Mouse (Mus musculus) embryonic facial prominence, embryonic 13.5 days (tissue): Measurements from ENCODE around the gene 3110001I22Rik. TPM values are rescaled to one million over a fixed set of nuclear protein-coding genes. Genes with fewer than 3 reads are reported as not detected.
"Not testable (repeated sequence)": the region's sequence is repeated elsewhere in the genome, so short reads cannot be mapped to it uniquely, and the experiment has no call there.

Experiments
- ATAC-seq: fragments of 200-750 bp; cut with Nextera tagmentation; 2 replicates; pipeline ENCODE4 v1.8.0; 2017; ENCODE audit warnings: low read depth; ENCODE audit not compliant: insufficient number of reproducible peaks, insufficient read depth, low FRiP score, low TSS enrichment
- H3K27ac ChIP-seq: fragments of 300-500 bp; sonication (generic); 2 replicates; pipeline ENCODE4 v1.5.1; 2015; ENCODE audit warnings: moderate library complexity, mild to moderate bottlenecking, inconsistent platforms
- H3K27me3 ChIP-seq: fragments of 300-500 bp; sonication (generic); 2 replicates; pipeline ENCODE4 v1.6.1; 2015; ENCODE audit warnings: mild to moderate bottlenecking, inconsistent platforms
- H3K36me3 ChIP-seq: fragments of 300-500 bp; sonication (generic); 2 replicates; pipeline ENCODE4 v1.6.1; 2015; ENCODE audit warnings: mild to moderate bottlenecking, inconsistent platforms
- H3K4me1 ChIP-seq: fragments of 300-500 bp; sonication (generic); 2 replicates; pipeline ENCODE4 v1.6.1; 2015; ENCODE audit warnings: inconsistent platforms
- H3K4me2 ChIP-seq: fragments of 300-500 bp; sonication (generic); 2 replicates; pipeline ENCODE4 v1.6.1; 2015; ENCODE audit warnings: moderate library complexity, mild to moderate bottlenecking, inconsistent platforms
- H3K4me3 ChIP-seq: fragments of 300-500 bp; sonication (generic); 2 replicates; pipeline ENCODE4 v1.5.1; 2015; ENCODE audit warnings: mild to moderate bottlenecking, inconsistent platforms
- H3K9ac ChIP-seq: fragments of 300-500 bp; sonication (generic); 2 replicates; pipeline ENCODE4 v1.6.1; 2015; ENCODE audit warnings: mild to moderate bottlenecking, inconsistent platforms
- H3K9me3 ChIP-seq: fragments of 300-500 bp; sonication (generic); 2 replicates; pipeline ENCODE4 v1.6.1; 2016; ENCODE audit warnings: inconsistent platforms
- WGBS: fragments of 180-500 bp; shearing (Covaris S2); methylation state at CpG from one replicate; pipeline ENCODE4 v1.1.7; 2015; ENCODE audit warnings: mixed read lengths; 5-methylcytosine and 5-hydroxymethylcytosine counted together
- polyA plus RNA-seq: library from polyadenylated mRNA; unstranded; fragments of >200 nt; fragmentation: Nextera tagmentation; extraction: Ambion mirVana; gene quantifications from 2 replicates; pipeline ENCODE4 v1.2.1, GENCODE M21; 2015

The 3110001I22Rik gene
- polyA plus RNA-seq, 1 experiment from 2014 or later = 7.1 TPM

- 100% methylated on average over 1 of the region's 1 CpGs for WGBS
- Histone ChIP-seq H3K36me3 (peaks cover 14% of the 10 kb centered on the region), H3K9me3 (no peaks in the 10 kb centered on the region), H3K27ac (no peak overlapping the region), H3K4me3 (no peak overlapping the region), H3K4me1 (peaks cover 10% of the 10 kb centered on the region), H3K9ac (no peak overlapping the region), H3K27me3 (no peaks in the 10 kb centered on the region), H3K4me2 (no peak overlapping the region)
- no peak for ATAC-seq
Measured at GRCm38 (mm10) chr16:13669282-13669681, 2.4 kb upstream of the 3110001I22Rik start.

GRCm38 (mm10) chr16:13670896-13671295 is 833 bp upstream of the 3110001I22Rik start:
- H3K4me3 ChIP-seq, H3K9ac ChIP-seq, ATAC-seq, H3K9me3 ChIP-seq, H3K27me3 ChIP-seq, H3K36me3 ChIP-seq: not testable (repeated sequence)
- Histone ChIP-seq H3K4me1 (peaks cover 10% of the 10 kb centered on the region), H3K27ac (peak overlapping the region; percentile 89; the same call in 1 of the 2 replicates), H3K4me2 (peak overlapping the region; percentile 77)
- 77% methylated on average over 5 of the region's 5 CpGs for WGBS

- Histone ChIP-seq H3K27ac (peak overlapping the region; percentile 89), H3K4me2 (peak overlapping the region; percentile 77), H3K4me1 (peaks cover 10% of the 10 kb centered on the region), H3K9me3 (no peaks in the 10 kb centered on the region), H3K9ac (peak overlapping the region; percentile 95), H3K27me3 (no peaks in the 10 kb centered on the region), H3K4me3 (peak overlapping the region; percentile 97), H3K36me3 (peaks cover 13% of the 10 kb centered on the region)
- whole genome bisulfite sequencing = 2% methylated on average over 20 of the region's 20 CpGs
- ATAC-seq = peak; percentile 30; the same call in 1 of the 2 replicates
Measured at GRCm38 (mm10) chr16:13672386-13672898, 713 bp downstream of the 3110001I22Rik start.

- Histone ChIP-seq H3K9me3 (no peaks in the 10 kb centered on the region), H3K27me3 (no peaks in the 10 kb centered on the region), H3K9ac (no peak overlapping the region), H3K36me3 (peaks cover 19% of the 10 kb centered on the region), H3K27ac (no peak overlapping the region), H3K4me3 (peak overlapping the region; percentile 97), H3K4me2 (peak overlapping the region; percentile 77), H3K4me1 (peaks cover 10% of the 10 kb centered on the region)
- 78% methylated on average over 5 of the region's 5 CpGs for WGBS
- ATAC-seq = no peak
Measured at GRCm38 (mm10) chr16:13673114-13673513, 1.4 kb downstream of the 3110001I22Rik start.

- peaks cover 10% of the 10 kb centered on the region for H3K4me1 ChIP-seq
- H3K27ac ChIP-seq = no peak overlapping the region
- no peak overlapping the region for H3K9ac ChIP-seq
- WGBS = 88% methylated on average over 3 of the region's 3 CpGs
- no peaks in the 10 kb centered on the region for H3K9me3 ChIP-seq
- H3K4me3 ChIP-seq = no peak overlapping the region
- no peak overlapping the region for H3K4me2 ChIP-seq
- no peak for ATAC-seq
- peaks cover 22% of the 10 kb centered on the region for H3K36me3 ChIP-seq
- H3K27me3 ChIP-seq = no peaks in the 10 kb centered on the region
Measured at GRCm38 (mm10) chr16:13674511-13674910, 2.8 kb downstream of the 3110001I22Rik start.

GRCm38 (mm10) chr16:13678601-13679319 is 7.0 kb downstream of the 3110001I22Rik start:
- Histone ChIP-seq H3K9me3 (no peaks in the 10 kb centered on the region), H3K9ac (no peak overlapping the region), H3K27ac (no peak overlapping the region), H3K4me3 (no peak overlapping the region), H3K4me1 (no peaks in the 10 kb centered on the region), H3K4me2 (no peak overlapping the region), H3K27me3 (no peaks in the 10 kb centered on the region), H3K36me3 (peaks cover 27% of the 10 kb centered on the region)
- no peak for ATAC-seq
- WGBS = 81% methylated on average over 3 of the region's 3 CpGs

GRCm38 (mm10) chr16:13698998-13699397 is 27.3 kb downstream of the 3110001I22Rik start:
- peaks cover 79% of the 10 kb centered on the region for H3K36me3 ChIP-seq
- ATAC-seq = no peak
- H3K9ac ChIP-seq = no peak overlapping the region
- no peak overlapping the region for H3K4me2 ChIP-seq
- no peaks in the 10 kb centered on the region for H3K27me3 ChIP-seq
- H3K9me3 ChIP-seq = no peaks in the 10 kb centered on the region
- 90% methylated on average over 7 of the region's 7 CpGs for WGBS
- no peaks in the 10 kb centered on the region for H3K4me1 ChIP-seq
- H3K27ac ChIP-seq = no peak overlapping the region
- H3K4me3 ChIP-seq = no peak overlapping the region

- Histone ChIP-seq H3K9ac (no peak overlapping the region), H3K4me3 (no peak overlapping the region), H3K27ac (no peak overlapping the region), H3K9me3 (no peaks in the 10 kb centered on the region), H3K4me2 (no peak overlapping the region), H3K27me3 (no peaks in the 10 kb centered on the region), H3K36me3 (peaks cover 66% of the 10 kb centered on the region), H3K4me1 (no peaks in the 10 kb centered on the region)
- 91% methylated on average over 7 of the region's 7 CpGs for WGBS
- no peak for ATAC-seq
Measured at GRCm38 (mm10) chr16:13702184-13702583, 30.5 kb downstream of the 3110001I22Rik start.

- 96% methylated on average over 10 of the region's 10 CpGs for WGBS
- ATAC-seq = no peak
- peaks cover 41% of the 10 kb centered on the region for H3K36me3 ChIP-seq
Measured at GRCm38 (mm10) chr16:13704676-13705075, 32.9 kb downstream of the 3110001I22Rik start.

GRCm38 (mm10) chr16:13714910-13715309 is 43.2 kb downstream of the 3110001I22Rik start:
- H3K4me2 ChIP-seq = no peak overlapping the region
- no peak overlapping the region for H3K27ac ChIP-seq
- H3K4me3 ChIP-seq = no peak overlapping the region
- H3K27me3 ChIP-seq = no peaks in the 10 kb centered on the region
- H3K9ac ChIP-seq = no peak overlapping the region
- ATAC-seq = no peak
- 89% methylated on average over 3 of the region's 3 CpGs for WGBS
- no peaks in the 10 kb centered on the region for H3K9me3 ChIP-seq
- no peaks in the 10 kb centered on the region for H3K36me3 ChIP-seq
- no peaks in the 10 kb centered on the region for H3K4me1 ChIP-seq

More at GRCm38 (mm10) chr16:13704676-13705075, 32.9 kb downstream of the 3110001I22Rik start:
- no peaks in the 10 kb centered on the region for H3K27me3 ChIP-seq
- H3K4me1 ChIP-seq = no peaks in the 10 kb centered on the region
- no peak overlapping the region for H3K27ac ChIP-seq
- H3K4me2 ChIP-seq = no peak overlapping the region
- H3K4me3 ChIP-seq = no peak overlapping the region
- H3K9ac ChIP-seq = no peak overlapping the region
- H3K9me3 ChIP-seq = no peaks in the 10 kb centered on the region

GRCm38 (mm10) chr16:13716821-13717553 is 45.3 kb downstream of the 3110001I22Rik start:
- no peaks in the 10 kb centered on the region for H3K4me1 ChIP-seq
- no peaks in the 10 kb centered on the region for H3K36me3 ChIP-seq
- H3K9ac ChIP-seq = no peak overlapping the region
- H3K9me3 ChIP-seq = no peaks in the 10 kb centered on the region
- no peaks in the 10 kb centered on the region for H3K27me3 ChIP-seq
- no peak for ATAC-seq
- no peak overlapping the region for H3K4me3 ChIP-seq
- no peak overlapping the region for H3K4me2 ChIP-seq
- 85% methylated on average over 2 of the region's 2 CpGs for WGBS
- H3K27ac ChIP-seq = no peak overlapping the region

GRCm38 (mm10) chr16:13722937-13723336 is 51.2 kb downstream of the 3110001I22Rik start:
- Histone ChIP-seq H3K9ac (no peak overlapping the region), H3K9me3 (no peaks in the 10 kb centered on the region), H3K27me3 (no peaks in the 10 kb centered on the region), H3K36me3 (no peaks in the 10 kb centered on the region), H3K27ac (no peak overlapping the region), H3K4me2 (no peak overlapping the region), H3K4me1 (no peaks in the 10 kb centered on the region), H3K4me3 (no peak overlapping the region)
- WGBS = 39% methylated on average over 10 of the region's 10 CpGs
- ATAC-seq = no peak
